Mouse (Mus musculus): ENCODE results near the gene Npas3.

Gene Npas3

DNA sequence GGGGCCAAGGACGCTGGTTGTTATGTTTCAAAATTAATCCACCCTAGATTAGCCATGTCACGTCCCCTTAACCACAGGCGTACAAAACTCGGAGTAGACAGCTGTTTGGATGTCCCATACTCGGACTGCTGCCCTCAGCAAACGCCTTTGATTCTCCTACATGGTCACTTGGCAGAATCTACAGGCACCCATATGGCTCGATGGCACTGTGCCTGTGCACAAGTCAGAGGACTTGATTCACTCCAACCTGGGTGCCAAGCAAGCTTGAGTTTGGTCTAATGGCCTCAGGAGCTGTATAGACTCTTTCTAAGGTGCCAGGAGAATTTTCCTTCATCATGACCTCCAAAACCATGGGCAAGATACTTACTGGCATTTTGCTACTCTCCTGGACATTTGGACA is 363.6 kb downstream of the Npas3 start:
- no peak for DNase-seq

- DNase-seq, result no peak
Measured at GRCm38 (mm10) chr12:53621271-53621670, 372.8 kb downstream of the Npas3 start.

DNA sequence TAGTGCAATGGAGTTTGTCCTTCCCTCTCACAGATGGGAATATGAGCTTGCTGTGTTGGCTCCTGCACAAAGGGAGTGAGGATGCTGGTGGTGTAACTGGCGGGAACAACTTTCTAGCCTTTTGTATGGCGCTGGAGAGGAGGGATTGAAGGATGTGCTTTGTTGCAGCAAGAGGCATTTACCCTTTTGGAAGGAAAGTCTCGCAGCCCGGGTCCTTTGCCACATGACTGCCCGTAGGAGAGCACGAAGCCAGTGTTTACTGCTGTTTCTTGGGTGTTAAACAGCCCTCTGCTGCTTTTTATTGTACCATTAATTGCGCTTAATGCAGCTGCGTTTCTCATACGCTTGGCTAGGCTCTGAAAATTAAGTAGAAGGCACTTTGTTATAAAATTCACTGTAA is 375.3 kb downstream of the Npas3 start:
- no peak for DNase-seq

DNA sequence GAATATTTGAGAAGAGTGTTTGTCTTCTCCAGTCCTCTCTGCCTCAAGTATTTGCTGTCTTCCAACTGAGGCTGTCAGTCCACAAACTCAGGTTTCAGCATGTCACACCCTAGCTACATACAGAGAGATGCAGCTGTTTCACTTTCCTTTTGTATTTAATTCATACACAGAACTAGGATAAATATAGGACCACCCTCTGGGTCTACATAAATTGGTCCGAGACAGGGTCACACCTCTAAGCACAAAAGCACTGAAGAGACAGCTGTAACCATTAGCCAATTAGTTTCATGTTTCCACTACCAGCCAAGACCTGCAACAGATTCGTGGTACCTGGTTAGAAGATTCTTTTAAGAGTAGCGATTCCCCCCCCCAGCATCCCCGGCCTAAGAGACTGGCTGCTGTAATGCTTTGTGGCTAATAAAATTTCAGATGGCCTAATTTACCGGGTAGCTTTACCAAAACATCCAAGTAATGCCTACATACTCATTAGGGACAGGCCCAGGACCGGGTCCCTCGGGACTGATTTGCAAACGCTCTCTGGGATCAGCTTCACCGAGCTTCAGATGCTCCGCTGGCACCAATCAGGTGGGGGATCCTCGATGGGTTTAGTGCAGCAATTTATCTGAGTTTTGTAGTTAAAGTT is 376.0 kb downstream of the Npas3 start:
- no peak for DNase-seq

DNA sequence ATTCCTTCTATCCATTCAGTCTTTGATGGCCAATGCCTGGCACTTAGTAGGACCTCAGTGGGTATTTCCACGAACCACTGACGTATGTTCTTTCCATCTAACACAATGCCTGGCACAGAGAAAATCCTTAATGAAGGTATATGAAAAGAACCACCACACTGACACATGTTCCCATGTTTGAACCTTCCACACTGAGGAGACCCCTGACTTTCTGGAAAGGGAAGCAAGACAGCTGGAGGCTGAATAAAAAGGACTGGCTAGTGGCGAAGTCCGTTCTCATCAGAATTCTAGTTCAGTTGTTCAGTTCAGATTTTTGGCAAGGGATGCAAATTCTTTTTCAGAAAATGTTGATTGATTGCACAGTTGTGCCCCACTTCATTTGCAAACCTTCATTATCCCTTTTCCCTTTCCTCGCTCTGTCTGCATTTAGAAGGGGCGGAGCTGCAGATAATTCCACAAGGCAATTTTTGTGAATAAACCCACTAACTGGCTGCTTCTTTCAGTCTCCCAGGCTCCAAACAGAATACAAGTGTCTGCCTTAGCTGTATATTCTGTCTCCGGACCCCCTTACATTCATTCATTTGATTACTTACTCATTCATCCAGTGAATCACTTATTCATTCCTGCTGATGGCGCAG is 381.1 kb downstream of the Npas3 start:
- DNase-seq, result no peak

DNA sequence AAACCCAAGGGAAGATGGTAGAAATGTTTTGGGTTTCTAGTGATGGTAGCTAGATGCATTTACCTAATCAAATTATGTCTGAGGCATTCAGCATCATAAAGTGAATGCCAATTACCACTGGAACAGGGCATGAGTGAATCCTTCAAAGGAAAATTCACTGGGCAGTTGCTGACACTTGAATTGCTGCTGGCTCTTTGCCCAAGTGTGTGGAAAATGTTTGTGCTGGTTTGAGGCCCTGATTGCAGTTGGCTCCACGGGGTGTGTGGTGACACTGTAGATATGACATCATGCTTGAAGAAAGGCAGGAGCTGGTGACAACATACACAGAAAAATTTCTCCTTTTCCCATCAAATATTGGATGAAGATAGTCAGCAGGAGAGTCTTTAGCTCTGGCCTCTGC is 382.1 kb downstream of the Npas3 start:
- no peak for DNase-seq

DNA sequence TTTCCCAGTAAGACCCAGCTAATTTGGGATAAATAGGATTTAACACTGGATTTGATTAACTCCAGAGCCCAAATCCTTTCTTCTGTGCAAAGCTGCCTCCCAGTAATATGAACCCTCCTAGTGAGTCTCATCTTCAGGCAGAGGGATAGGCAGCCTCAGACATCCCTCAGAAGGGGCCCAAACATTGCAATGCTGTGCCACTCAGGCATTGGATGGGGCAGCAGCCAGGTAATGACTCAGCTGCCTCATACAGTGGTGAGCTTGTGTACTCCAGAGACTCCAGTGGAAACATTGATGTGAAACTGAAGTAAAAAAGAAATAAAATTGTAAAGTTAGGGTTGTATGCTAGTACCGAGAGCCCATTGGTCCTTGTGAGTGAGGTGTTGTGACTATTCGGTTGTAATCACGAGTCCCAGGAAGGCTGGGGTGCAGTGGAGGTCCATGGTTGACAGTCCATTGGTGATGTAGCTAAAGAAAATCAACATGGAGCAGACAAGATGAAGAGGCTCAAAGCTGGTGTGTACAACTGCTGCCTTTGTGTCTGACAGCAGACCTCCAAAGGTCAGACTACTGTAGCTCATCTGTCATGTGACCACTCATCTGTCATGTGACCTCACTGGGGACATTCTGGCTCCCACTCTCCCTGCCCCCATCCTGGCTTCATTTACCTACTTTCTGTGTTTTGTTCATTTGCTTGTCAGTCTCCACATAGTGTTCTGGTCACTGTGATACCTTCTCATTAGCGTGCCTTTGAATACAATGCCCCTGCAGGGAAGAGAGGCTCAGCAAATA is 383.0 kb downstream of the Npas3 start:
- no peak for DNase-seq

DNA sequence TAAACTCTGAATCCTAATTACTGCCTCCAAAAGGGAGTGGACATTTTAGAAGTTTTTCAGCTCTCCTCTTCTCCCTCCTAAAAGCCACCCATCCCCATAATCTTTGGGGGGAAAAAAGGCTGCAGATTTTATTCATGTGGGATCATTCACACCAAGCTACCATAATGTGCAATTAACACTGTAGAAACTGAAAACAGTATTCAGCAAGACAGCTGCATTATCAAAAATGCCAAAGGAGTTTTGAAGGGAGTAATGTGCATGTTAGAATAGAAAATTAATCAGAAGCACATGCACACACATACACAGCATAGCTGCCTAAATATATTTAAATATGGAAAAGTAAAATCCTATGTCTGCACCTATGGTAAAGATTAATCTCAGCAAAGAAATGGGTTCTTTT is 390.1 kb downstream of the Npas3 start:
- no peak for DNase-seq

DNA sequence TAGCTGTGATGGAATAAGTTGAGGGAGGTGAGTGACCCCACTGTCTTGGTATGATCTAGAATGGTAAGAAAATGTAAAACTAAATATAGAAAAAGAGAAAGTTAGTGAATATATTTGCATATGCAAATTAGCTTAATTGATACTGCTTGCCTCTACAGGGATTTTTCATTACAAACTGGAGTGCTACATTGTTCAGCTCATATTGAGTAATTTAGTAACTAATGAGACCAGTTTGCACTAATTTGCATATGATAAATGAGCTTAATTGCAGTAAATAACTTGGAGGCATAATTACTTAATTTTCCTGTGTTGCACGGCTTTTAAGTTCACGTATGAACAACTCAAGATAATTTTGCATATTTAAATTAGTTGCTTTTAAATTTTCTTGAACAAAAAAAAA is 398.8 kb downstream of the Npas3 start:
- DNase-seq, result no peak

DNA sequence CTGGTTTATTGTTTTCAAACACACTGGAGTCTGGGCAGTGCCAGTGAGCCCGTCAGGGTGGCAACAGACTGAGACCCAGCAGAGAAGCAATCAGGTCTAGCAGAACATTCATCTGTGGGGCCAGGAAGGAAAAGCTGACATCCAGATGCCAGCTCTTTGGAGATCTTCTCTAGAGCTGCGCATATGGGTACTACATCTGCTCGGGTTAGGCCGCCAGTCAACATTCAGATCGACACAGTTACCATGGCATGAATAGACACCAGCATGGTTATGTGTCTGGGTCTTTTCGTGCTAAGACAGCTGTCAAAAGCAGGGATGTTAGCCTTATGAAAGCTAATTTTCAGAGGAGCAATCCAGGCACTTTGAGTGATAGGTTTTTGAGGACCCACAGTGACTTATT is 407.8 kb downstream of the Npas3 start:
- DNase-seq, result no peak

- DNase-seq, result no peak
Measured at GRCm38 (mm10) chr12:53664084-53664483, 415.6 kb downstream of the Npas3 start.

GRCm38 (mm10) chr12:53671846-53672245 is 423.4 kb downstream of the Npas3 start:
- no peak for DNase-seq

DNA sequence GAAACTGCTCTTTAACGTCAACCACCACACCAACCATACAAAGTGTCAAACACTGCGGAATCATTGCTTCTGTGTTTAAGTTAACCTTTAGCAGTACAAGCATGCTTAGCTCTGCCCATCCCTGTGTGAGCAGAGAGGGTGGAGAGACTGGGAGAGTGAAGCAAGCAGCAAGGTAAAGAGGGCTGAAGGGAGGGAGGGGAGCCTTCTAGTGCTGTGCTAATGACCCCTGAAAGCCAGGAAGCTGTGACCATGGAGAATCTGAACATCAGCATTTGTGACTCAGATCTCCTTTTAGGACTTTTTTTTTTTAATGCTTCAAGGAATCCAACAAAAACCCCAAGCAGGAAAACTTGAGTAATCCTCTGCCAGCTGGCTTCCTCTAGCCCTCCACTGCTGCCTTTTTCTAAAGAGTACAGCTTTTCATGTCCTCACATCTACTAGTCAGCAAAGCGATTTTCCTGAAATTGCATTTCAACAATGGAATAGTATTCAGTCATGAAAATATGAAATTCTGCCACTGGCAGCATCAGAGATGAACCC is 428.7 kb downstream of the Npas3 start:
- no peak for DNase-seq

- DNase-seq, result no peak
Measured at GRCm38 (mm10) chr12:53678166-53678565, 429.7 kb downstream of the Npas3 start.

DNA sequence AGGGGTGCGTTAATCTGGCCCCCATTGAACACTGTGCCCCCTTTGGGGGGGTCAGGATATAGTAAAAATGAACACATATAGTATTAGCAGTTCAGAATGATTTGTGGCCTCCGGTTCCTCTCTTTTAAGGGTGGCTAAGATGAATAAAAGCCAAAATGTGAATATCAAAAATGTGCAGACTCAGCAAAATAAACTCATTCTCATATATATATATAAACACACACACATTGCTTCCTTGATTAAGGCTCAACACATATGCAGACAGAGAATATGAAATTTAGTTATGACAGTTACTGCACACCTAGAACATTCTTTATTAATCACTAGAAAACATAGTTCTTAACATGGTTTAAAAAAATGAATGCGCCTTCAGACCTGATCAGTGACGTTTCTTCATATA is 430.7 kb downstream of the Npas3 start:
- no peak for DNase-seq

- DNase-seq, result no peak
Measured at GRCm38 (mm10) chr12:53680501-53680900, 432.0 kb downstream of the Npas3 start.

- no peak for DNase-seq
Measured at GRCm38 (mm10) chr12:53682036-53682435, 433.6 kb downstream of the Npas3 start.

GRCm38 (mm10) chr12:53692471-53692870 is 444.0 kb downstream of the Npas3 start:
- no peak for DNase-seq

DNA sequence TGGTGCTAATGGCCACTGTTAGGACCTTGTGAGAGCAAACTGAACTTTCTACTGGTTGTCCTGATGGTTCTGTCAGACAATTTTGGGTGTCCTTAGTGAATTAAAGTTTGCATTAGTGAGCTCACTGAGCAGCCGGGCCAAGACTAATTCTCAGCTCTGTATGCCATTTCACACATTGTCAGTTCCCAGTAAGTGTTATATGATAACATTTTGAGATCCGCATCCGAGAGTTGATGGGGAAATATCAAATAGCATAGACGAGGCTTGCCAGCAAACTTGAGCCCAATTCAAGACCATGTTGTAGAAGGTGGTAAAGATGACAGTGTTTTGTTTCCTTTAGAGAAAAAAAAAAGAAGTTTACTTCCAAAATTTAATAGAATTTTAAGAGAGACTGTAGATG is 445.9 kb downstream of the Npas3 start:
- DNase-seq, result no peak

DNA sequence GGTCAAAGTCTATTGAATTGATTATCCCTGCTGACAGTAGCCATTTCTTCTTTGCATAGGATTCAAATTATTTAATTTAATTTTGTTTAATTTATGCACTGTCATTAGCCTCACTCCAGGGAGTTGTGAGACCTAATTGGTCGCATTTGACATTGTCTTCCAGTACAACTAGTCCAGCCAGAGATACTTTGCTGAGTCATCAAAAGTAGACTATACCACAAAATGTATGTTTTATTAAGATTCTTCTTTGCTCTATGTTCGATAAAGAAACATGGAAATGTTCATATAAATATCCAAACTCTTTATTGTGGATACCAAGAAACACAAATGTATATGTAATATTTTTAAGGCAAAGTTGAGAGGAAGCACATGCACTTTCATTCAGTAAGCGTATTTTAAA is 446.8 kb downstream of the Npas3 start:
- no peak for DNase-seq

- DNase-seq, result no peak
Measured at GRCm38 (mm10) chr12:53697645-53698044, 449.2 kb downstream of the Npas3 start.

DNA sequence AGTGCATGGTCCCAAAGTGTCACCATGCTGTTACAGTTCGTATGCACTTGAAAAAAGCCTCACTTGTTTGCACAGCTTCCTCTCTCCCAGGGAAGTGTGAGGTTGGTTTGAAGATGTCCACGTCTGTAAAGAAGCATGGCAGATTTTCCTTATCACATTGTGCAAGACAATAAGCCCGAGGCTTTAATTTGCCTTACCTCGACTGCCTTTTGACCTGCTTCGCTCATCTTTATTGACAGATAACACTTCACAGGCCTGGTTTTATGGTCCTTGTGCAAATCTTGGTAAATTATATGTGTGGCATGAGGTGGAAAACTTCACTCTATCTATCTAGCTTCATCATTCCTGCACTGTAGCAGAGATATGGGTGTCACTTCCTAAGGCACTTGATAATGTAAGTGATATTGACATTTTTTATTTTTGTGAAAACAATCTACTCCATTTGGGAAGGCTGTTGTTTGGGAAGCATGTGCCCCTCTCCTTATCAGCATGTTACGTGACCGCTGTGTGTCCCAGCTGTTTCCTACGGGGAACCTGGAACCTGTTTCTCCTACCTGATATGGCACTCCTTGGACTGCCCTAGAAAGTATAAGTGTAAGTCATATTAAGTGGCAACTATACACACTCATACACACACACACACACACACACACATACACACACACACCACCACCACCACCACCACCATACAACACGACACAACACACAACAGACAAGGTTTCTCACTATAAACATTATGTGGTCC is 450.2 kb downstream of the Npas3 start:
- no peak for DNase-seq

DNA sequence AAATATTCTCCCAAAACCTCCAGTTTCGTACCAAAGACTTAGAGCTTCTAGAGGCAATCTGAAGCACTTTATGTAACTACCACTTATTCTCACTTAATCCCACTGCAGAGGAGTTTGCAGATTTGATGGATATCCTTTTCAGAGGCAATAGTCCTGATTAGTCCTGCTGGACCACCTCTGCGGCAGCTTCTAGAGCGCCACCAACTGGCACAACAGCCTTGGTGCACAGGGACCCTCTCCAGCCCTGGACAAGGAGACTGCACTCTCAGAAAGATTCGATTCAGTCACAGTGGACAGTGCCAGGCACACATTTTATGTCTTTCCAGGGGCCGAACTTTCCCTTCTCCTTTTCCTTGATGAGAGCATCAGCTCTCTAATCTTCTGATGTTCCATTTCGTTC is 471.4 kb downstream of the Npas3 start:
- DNase-seq, result no peak
